Mouse (Mus musculus) CH12.LX (cell line): ENCODE data around the gene Mapkapk2.

Experiments
- CHD1 ChIP-seq: IDR thresholded peaks from 2 replicates; pipeline ENCODE4 v1.6.1; 2012; ENCODE audit warnings: low read depth, low read length, improper control_type of control experiment, inconsistent platforms
- CTCF ChIP-seq, 2 experiments: IDR thresholded peaks in 1 of 2; conservative IDR thresholded peaks in 1 of 2; 2 replicates each; pipeline ENCODE4 v1.5.1; 2011 to 2012; ENCODE audit warnings: low read depth in 2 of 2, low read length in 2 of 2, improper control_type of control experiment in 1 of 2, inconsistent platforms in 1 of 2, mild to moderate bottlenecking in 1 of 2, moderate library complexity in 1 of 2
- E2F4 ChIP-seq: IDR thresholded peaks from 2 replicates; pipeline ENCODE4 v1.6.1; 2011; ENCODE audit warnings: low read depth, low read length, improper control_type of control experiment; ENCODE audit not compliant: insufficient replicate concordance
- ELF1 ChIP-seq: IDR thresholded peaks from 2 replicates; pipeline ENCODE4 v1.6.1; 2014; ENCODE audit warnings: low read depth, mild to moderate bottlenecking, inconsistent platforms, low read length, improper control_type of control experiment
- HCFC1 ChIP-seq: IDR thresholded peaks from 2 replicates; pipeline ENCODE4 v1.6.1; 2012; ENCODE audit warnings: low read depth, mild to moderate bottlenecking, inconsistent platforms, low read length, improper control_type of control experiment
- JUND ChIP-seq: conservative IDR thresholded peaks from 2 replicates; pipeline ENCODE4 v1.6.1; 2011; ENCODE audit warnings: low read depth, low read length, improper control_type of control experiment
- MAFK ChIP-seq: IDR thresholded peaks from 2 replicates; pipeline ENCODE4 v1.6.1; 2011; ENCODE audit warnings: low read length, improper control_type of control experiment; ENCODE audit not compliant: insufficient replicate concordance
- MAX ChIP-seq: IDR thresholded peaks from 2 replicates; pipeline ENCODE4 v1.6.1; 2011; ENCODE audit warnings: low read length, improper control_type of control experiment
- MAZ ChIP-seq: IDR thresholded peaks from 2 replicates; pipeline ENCODE4 v1.6.1; 2012; ENCODE audit warnings: low read depth, mild to moderate bottlenecking, inconsistent platforms, low read length, improper control_type of control experiment, moderate library complexity
- POLR2A ChIP-seq: IDR thresholded peaks from 2 replicates; pipeline ENCODE4 v1.6.1; 2011; ENCODE audit warnings: low read depth, mild to moderate bottlenecking, improper control_type of control experiment, low read length
- ZC3H11A ChIP-seq: IDR thresholded peaks from 2 replicates; pipeline ENCODE4 v1.6.1; 2012; ENCODE audit warnings: low read depth, mild to moderate bottlenecking, inconsistent platforms, low read length, improper control_type of control experiment
- ZNF384 ChIP-seq: IDR thresholded peaks from 2 replicates; pipeline ENCODE4 v1.6.1; 2012; ENCODE audit warnings: low read depth, low read length, improper control_type of control experiment, inconsistent platforms

- no peak for TF ChIP-seq JUND
- no peak for TF ChIP-seq HCFC1
- TF ChIP-seq ZC3H11A = no peak
- TF ChIP-seq ELF1 = no peak
- TF ChIP-seq CTCF (conservative IDR thresholded peaks at IDR 0.05 in 1 of 2, IDR thresholded peaks at IDR 0.05 in 1 of 2; ENCODE audit: low read depth in 2 of 2, low read length in 2 of 2) = no peak
- TF ChIP-seq MAZ = no peak
- no peak for TF ChIP-seq POLR2A
- TF ChIP-seq ZNF384 = no peak
- no peak for TF ChIP-seq MAX
- no peak for TF ChIP-seq MAFK
- no peak for TF ChIP-seq CHD1
- TF ChIP-seq E2F4 = no peak
Observed at GRCm38 (mm10) chr1:131061740-131062254, 35.8 kb downstream of the Mapkapk2 start.
